Mouse (Mus musculus): Measurements from ENCODE around the gene Gm49321. TPM values are rescaled to one million over a fixed set of nuclear protein-coding genes. Genes with fewer than 3 reads are reported as not detected.
A peak's percentile ranks its signal among the peaks of the same experiment; 100 is the strongest.

Gene Gm49321
- polyA plus RNA-seq, 2 experiments: 1.8 TPM; not detected in 1

- H3K9ac ChIP-seq (replicated peaks): peak overlapping the region; percentile 96
- H3K36me3 ChIP-seq (replicated peaks; ENCODE audit: control insufficient read depth, insufficient read depth, low read depth): no peaks in the 10 kb centered on the region
- ATAC-seq (ENCODE audit: insufficient read depth): no peak
- no peak overlapping the region for H3K27ac ChIP-seq
- H3K9me3 ChIP-seq (ENCODE audit: control insufficient read depth, low read length): no peaks in the 10 kb centered on the region
- TF ChIP-seq CTCF (IDR thresholded peaks at IDR 0.05; ENCODE audit: low read depth): no peak
- no peak for TF ChIP-seq EP300 (IDR thresholded peaks at IDR 0.05; ENCODE audit: low read depth)
- no peak for DNase-seq (ENCODE audit: low read depth in 3 of 3, low spot score in 3 of 3)
- H3K27me3 ChIP-seq (ENCODE audit: control insufficient read depth, insufficient read depth, low read length): no peaks in the 10 kb centered on the region
- peak overlapping the region; percentile 79 to 84 for H3K4me3 ChIP-seq (ENCODE audit: insufficient read depth in 1 of 2, low read depth in 2 of 2, low read length in 2 of 2)
- 3% methylated on average over 6 of the region's 6 CpGs for WGBS (ENCODE audit: insufficient replicate concordance)
- peak overlapping the region; percentile 90 for H3K4me2 ChIP-seq (ENCODE audit: low read depth)
- peaks cover 4% of the 10 kb centered on the region in 2 experiments; a peak in 3 of 4 replicates for H3K4me1 ChIP-seq (replicated peaks; ENCODE audit: control insufficient read depth in 2 of 2, insufficient read depth in 2 of 2, low read length in 1 of 2)
Measured at GRCm38 (mm10) chr12:73909013-73909575, 28.4 kb upstream of the Gm49321 start.

GRCm38 (mm10) chr12:73918479-73918878 lies 19.0 kb upstream of the Gm49321 start:
- H3K27ac ChIP-seq: no peak overlapping the region
- no peaks in the 10 kb centered on the region for H3K9me3 ChIP-seq (ENCODE audit: control insufficient read depth, low read length)
- no peak overlapping the region for H3K4me2 ChIP-seq (ENCODE audit: low read depth)
- no peaks in the 10 kb centered on the region for H3K27me3 ChIP-seq (ENCODE audit: control insufficient read depth, insufficient read depth, low read length)
- no peaks in the 10 kb centered on the region for H3K36me3 ChIP-seq (replicated peaks; ENCODE audit: control insufficient read depth, insufficient read depth, low read depth)
- ATAC-seq (ENCODE audit: insufficient read depth) (no peak), DNase-seq (ENCODE audit: low read depth in 3 of 3, low spot score in 3 of 3) (no peak)
- TF ChIP-seq CTCF (IDR thresholded peaks at IDR 0.05; ENCODE audit: low read depth): no peak
- TF ChIP-seq EP300 (IDR thresholded peaks at IDR 0.05; ENCODE audit: low read depth): no peak
- no peak overlapping the region for H3K4me3 ChIP-seq (ENCODE audit: insufficient read depth in 1 of 2, low read depth in 2 of 2, low read length in 2 of 2)
- 82% methylated on average over 5 of the region's 5 CpGs for WGBS (ENCODE audit: insufficient replicate concordance)
- no peaks in the 10 kb centered on the region for H3K4me1 ChIP-seq (replicated peaks; ENCODE audit: control insufficient read depth in 2 of 2, insufficient read depth in 2 of 2, low read length in 1 of 2)
- H3K9ac ChIP-seq (replicated peaks): no peak overlapping the region

DNA sequence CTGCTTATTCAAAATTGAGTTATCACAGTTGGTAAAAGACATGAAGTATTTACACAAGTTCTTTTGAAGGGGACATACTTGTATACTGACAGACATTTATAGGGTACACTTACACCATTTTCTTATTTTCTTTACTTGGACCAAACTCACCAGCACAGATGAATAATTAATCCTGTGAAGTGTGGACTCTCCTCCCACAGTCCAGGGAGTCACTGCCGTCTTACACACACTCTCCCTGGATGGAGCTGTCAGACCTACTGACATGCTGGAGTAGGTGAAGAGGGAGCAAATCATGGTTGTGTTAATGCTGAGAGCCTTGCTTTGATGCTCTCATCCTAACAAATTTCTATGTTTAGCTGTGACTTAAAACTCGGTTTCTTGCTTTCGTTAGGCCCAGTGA lies 7.2 kb upstream of the Gm49321 start:
- ATAC-seq (ENCODE audit: insufficient read depth) (no peak), DNase-seq (ENCODE audit: low read depth in 3 of 3, low spot score in 3 of 3) (no peak)
- H3K9ac ChIP-seq (replicated peaks): no peak overlapping the region
- TF ChIP-seq EP300 (IDR thresholded peaks at IDR 0.05; ENCODE audit: low read depth) (no peak), CTCF (IDR thresholded peaks at IDR 0.05; ENCODE audit: low read depth) (no peak)
- 85% methylated on average over 3 of the region's 3 CpGs for WGBS (ENCODE audit: insufficient replicate concordance)
- H3K4me1 ChIP-seq (replicated peaks; ENCODE audit: control insufficient read depth in 2 of 2, insufficient read depth in 2 of 2, low read length in 1 of 2): no peaks in the 10 kb centered on the region
- no peak overlapping the region for H3K4me2 ChIP-seq (ENCODE audit: low read depth)
- no peak overlapping the region for H3K4me3 ChIP-seq (ENCODE audit: insufficient read depth in 1 of 2, low read depth in 2 of 2, low read length in 2 of 2)
- H3K9me3 ChIP-seq (ENCODE audit: control insufficient read depth, low read length): no peaks in the 10 kb centered on the region
- H3K27ac ChIP-seq: no peak overlapping the region
- peaks cover 20% of the 10 kb centered on the region for H3K36me3 ChIP-seq (replicated peaks; ENCODE audit: control insufficient read depth, insufficient read depth, low read depth)
- H3K27me3 ChIP-seq (ENCODE audit: control insufficient read depth, insufficient read depth, low read length): no peaks in the 10 kb centered on the region

DNA sequence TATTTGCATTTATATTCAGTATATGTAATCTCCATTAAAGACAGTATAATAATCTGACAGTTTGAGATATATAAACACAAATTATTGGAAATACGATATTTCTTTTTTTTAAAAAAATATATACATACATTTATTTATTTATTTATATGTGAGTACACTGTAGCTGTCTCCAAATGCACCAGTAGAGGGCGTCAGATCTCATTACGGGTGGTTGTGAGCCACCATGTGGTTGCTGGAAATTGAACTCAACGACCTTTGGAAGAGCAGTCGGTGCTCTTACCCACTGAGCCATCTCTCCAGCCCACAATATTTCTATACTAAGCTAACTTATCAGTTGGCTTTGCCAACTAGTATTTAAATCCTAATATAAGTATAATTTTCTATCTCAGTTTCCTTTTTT lies 6.2 kb upstream of the Gm49321 start:
- no peaks in the 10 kb centered on the region for H3K4me1 ChIP-seq (replicated peaks; ENCODE audit: control insufficient read depth in 2 of 2, insufficient read depth in 2 of 2, low read length in 1 of 2)
- no peaks in the 10 kb centered on the region for H3K9me3 ChIP-seq (ENCODE audit: control insufficient read depth, low read length)
- no peak overlapping the region for H3K27ac ChIP-seq
- DNase-seq (ENCODE audit: low read depth in 3 of 3, low spot score in 3 of 3): peak in 1 of 3 experiments; percentile 11
- no peak overlapping the region for H3K4me2 ChIP-seq (ENCODE audit: low read depth)
- H3K9ac ChIP-seq (replicated peaks): no peak overlapping the region
- TF ChIP-seq EP300 (IDR thresholded peaks at IDR 0.05; ENCODE audit: low read depth) (no peak), CTCF (IDR thresholded peaks at IDR 0.05; ENCODE audit: low read depth) (peak; percentile 52)
- ATAC-seq (ENCODE audit: insufficient read depth): no peak
- WGBS (ENCODE audit: insufficient replicate concordance): 35% methylated on average over 5 of the region's 5 CpGs
- H3K36me3 ChIP-seq (replicated peaks; ENCODE audit: control insufficient read depth, insufficient read depth, low read depth): peaks cover 20% of the 10 kb centered on the region
- H3K4me3 ChIP-seq (ENCODE audit: insufficient read depth in 1 of 2, low read depth in 2 of 2, low read length in 2 of 2): no peak overlapping the region
- H3K27me3 ChIP-seq (ENCODE audit: control insufficient read depth, insufficient read depth, low read length): no peaks in the 10 kb centered on the region

DNA sequence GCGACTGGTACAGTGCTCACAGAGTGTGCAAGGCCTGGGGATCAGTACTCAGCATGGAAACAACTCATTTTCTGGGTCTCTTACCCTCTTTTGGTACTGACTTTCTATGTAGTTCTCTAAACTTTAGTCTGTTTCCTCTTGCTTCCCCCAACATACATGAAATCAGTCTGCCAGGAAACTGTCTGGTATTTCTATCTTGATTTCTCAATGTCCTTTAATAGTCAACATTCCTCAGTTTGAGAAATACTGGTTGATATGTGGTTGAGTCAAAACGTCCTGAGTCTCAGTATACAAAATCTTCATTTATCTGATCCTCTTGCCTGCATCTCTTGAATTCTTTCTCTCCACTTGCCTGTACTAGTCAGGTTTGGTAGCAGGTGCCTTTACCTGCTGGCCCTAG lies 2.9 kb upstream of the Gm49321 start:
- no peaks in the 10 kb centered on the region for H3K27me3 ChIP-seq (ENCODE audit: control insufficient read depth, insufficient read depth, low read length)
- no peaks in the 10 kb centered on the region for H3K9me3 ChIP-seq (ENCODE audit: control insufficient read depth, low read length)
- no peak for DNase-seq (ENCODE audit: low read depth in 3 of 3, low spot score in 3 of 3)
- no peak overlapping the region for H3K4me2 ChIP-seq (ENCODE audit: low read depth)
- H3K4me3 ChIP-seq (ENCODE audit: insufficient read depth in 1 of 2, low read depth in 2 of 2, low read length in 2 of 2): no peak overlapping the region
- H3K9ac ChIP-seq (replicated peaks): no peak overlapping the region
- peaks cover 13% of the 10 kb centered on the region for H3K36me3 ChIP-seq (replicated peaks; ENCODE audit: control insufficient read depth, insufficient read depth, low read depth)
- H3K4me1 ChIP-seq (replicated peaks; ENCODE audit: control insufficient read depth in 2 of 2, insufficient read depth in 2 of 2, low read length in 1 of 2): no peaks in the 10 kb centered on the region
- no peak overlapping the region for H3K27ac ChIP-seq
- 55% methylated on average over 2 of the region's 2 CpGs for WGBS (ENCODE audit: insufficient replicate concordance)
- TF ChIP-seq CTCF (IDR thresholded peaks at IDR 0.05; ENCODE audit: low read depth) (no peak), EP300 (IDR thresholded peaks at IDR 0.05; ENCODE audit: low read depth) (no peak)
- no peak for ATAC-seq (ENCODE audit: insufficient read depth)

Measured in liver, embryonic 14.5 days (tissue).